Mouse (Mus musculus): ENCODE results near the gene Pkn1.

Gene Pkn1

GRCm38 (mm10) chr8:83698661-83699453, at the start of gene Pkn1:
Pkn1 (minus strand) TSS chr8:83699179.
- DNase-seq (ENCODE audit: low read depth, low spot score) = no peak

GRCm38 (mm10) chr8:83748708-83749107, 49.7 kb upstream of the Pkn1 start:
- DNase-seq (ENCODE audit: low read depth, low spot score) = no peak

GRCm38 (mm10) chr8:83747661-83748346, 48.8 kb upstream of the Pkn1 start:
- DNase-seq (ENCODE audit: low read depth, low spot score) = peak; percentile 36

GRCm38 (mm10) chr8:83744070-83744469, 45.1 kb upstream of the Pkn1 start:
- DNase-seq (ENCODE audit: low read depth, low spot score) = no peak

GRCm38 (mm10) chr8:83742968-83743367, 44.0 kb upstream of the Pkn1 start:
- DNase-seq (ENCODE audit: low read depth, low spot score) = no peak

- no peak for DNase-seq (ENCODE audit: low read depth, low spot score)
Observed at GRCm38 (mm10) chr8:83741849-83742655, 43.1 kb upstream of the Pkn1 start.

GRCm38 (mm10) chr8:83740976-83741741, 42.2 kb upstream of the Pkn1 start, which contains the start of gene Adgre5:
Adgre5 (minus strand) TSS chr8:83741326.
- no peak for DNase-seq (ENCODE audit: low read depth, low spot score)

GRCm38 (mm10) chr8:83740586-83740975, 41.6 kb upstream of the Pkn1 start:
- DNase-seq (ENCODE audit: low read depth, low spot score) = no peak

- no peak for DNase-seq (ENCODE audit: low read depth, low spot score)
Observed at GRCm38 (mm10) chr8:83739711-83740468, 40.9 kb upstream of the Pkn1 start.

GRCm38 (mm10) chr8:83738949-83739710, 40.2 kb upstream of the Pkn1 start:
- no peak for DNase-seq (ENCODE audit: low read depth, low spot score)

GRCm38 (mm10) chr8:83737852-83738562, 39.0 kb upstream of the Pkn1 start:
- DNase-seq (ENCODE audit: low read depth, low spot score) = no peak

GRCm38 (mm10) chr8:83737346-83737745, 38.4 kb upstream of the Pkn1 start:
- no peak for DNase-seq (ENCODE audit: low read depth, low spot score)

- no peak for DNase-seq (ENCODE audit: low read depth, low spot score)
Observed at GRCm38 (mm10) chr8:83736681-83737080, 37.7 kb upstream of the Pkn1 start.

GRCm38 (mm10) chr8:83732919-83733318, 33.9 kb upstream of the Pkn1 start:
- DNase-seq (ENCODE audit: low read depth, low spot score) = no peak

GRCm38 (mm10) chr8:83731906-83732305, 32.9 kb upstream of the Pkn1 start:
- DNase-seq (ENCODE audit: low read depth, low spot score) = no peak

- DNase-seq (ENCODE audit: low read depth, low spot score) = no peak
Observed at GRCm38 (mm10) chr8:83729009-83729807, 30.2 kb upstream of the Pkn1 start.

- DNase-seq (ENCODE audit: low read depth, low spot score) = no peak
Observed at GRCm38 (mm10) chr8:83725521-83726102, 26.6 kb upstream of the Pkn1 start.
